Mouse (Mus musculus): ENCODE data around the gene Gnaq.
"Not testable (repeated sequence)": the region's sequence is repeated elsewhere in the genome, so short reads cannot be mapped to it uniquely, and the experiment has no call there.

Gene Gnaq

GRCm38 (mm10) chr19:16142990-16143389, 10.4 kb downstream of the Gnaq start:
- no peak for DNase-seq (ENCODE audit: low spot score in 2 of 2)

- DNase-seq (ENCODE audit: low spot score in 2 of 2), result no peak
Observed at GRCm38 (mm10) chr19:16147446-16147845, 14.8 kb downstream of the Gnaq start.

GRCm38 (mm10) chr19:16149094-16149493, 16.5 kb downstream of the Gnaq start:
- DNase-seq (ENCODE audit: low spot score in 2 of 2), result no peak

- DNase-seq (ENCODE audit: low spot score in 2 of 2), result no peak
Observed at GRCm38 (mm10) chr19:16150328-16150727, 17.7 kb downstream of the Gnaq start.

- no peak for DNase-seq (ENCODE audit: low spot score in 2 of 2)
Observed at GRCm38 (mm10) chr19:16153851-16154250, 21.2 kb downstream of the Gnaq start.

GRCm38 (mm10) chr19:16154480-16154879, 21.8 kb downstream of the Gnaq start:
- DNase-seq (ENCODE audit: low spot score in 2 of 2), result no peak

- DNase-seq (ENCODE audit: low spot score in 2 of 2), result no peak
Observed at GRCm38 (mm10) chr19:16157120-16157519, 24.5 kb downstream of the Gnaq start.

GRCm38 (mm10) chr19:16160759-16161158, 28.1 kb downstream of the Gnaq start:
- DNase-seq (ENCODE audit: low spot score in 2 of 2), result no peak

- no peak for DNase-seq (ENCODE audit: low spot score in 2 of 2)
Observed at GRCm38 (mm10) chr19:16161222-16161621, 28.6 kb downstream of the Gnaq start.

- not testable (repeated sequence) for DNase-seq (ENCODE audit: low spot score in 2 of 2)
Observed at GRCm38 (mm10) chr19:16164396-16164795, 31.8 kb downstream of the Gnaq start.

GRCm38 (mm10) chr19:16167185-16167584, 34.6 kb downstream of the Gnaq start:
- no peak for DNase-seq (ENCODE audit: low spot score in 2 of 2)

- no peak for DNase-seq (ENCODE audit: low spot score in 2 of 2)
Observed at GRCm38 (mm10) chr19:16168192-16168591, 35.6 kb downstream of the Gnaq start.

- DNase-seq (ENCODE audit: low spot score in 2 of 2), result no peak
Observed at GRCm38 (mm10) chr19:16168653-16169198, 36.1 kb downstream of the Gnaq start.

GRCm38 (mm10) chr19:16170724-16171123, 38.1 kb downstream of the Gnaq start:
- DNase-seq (ENCODE audit: low spot score in 2 of 2), result no peak

- DNase-seq (ENCODE audit: low spot score in 2 of 2), result no peak
Observed at GRCm38 (mm10) chr19:16173721-16174120, 41.1 kb downstream of the Gnaq start.

GRCm38 (mm10) chr19:16176426-16176825, 43.8 kb downstream of the Gnaq start:
- no peak for DNase-seq (ENCODE audit: low spot score in 2 of 2)

GRCm38 (mm10) chr19:16177139-16177727, 44.6 kb downstream of the Gnaq start:
- no peak for DNase-seq (ENCODE audit: low spot score in 2 of 2)

- DNase-seq (ENCODE audit: low spot score in 2 of 2), result no peak
Observed at GRCm38 (mm10) chr19:16181258-16181657, 48.6 kb downstream of the Gnaq start.

GRCm38 (mm10) chr19:16181852-16182475, 49.3 kb downstream of the Gnaq start:
- DNase-seq (ENCODE audit: low spot score in 2 of 2), result no peak

- DNase-seq (ENCODE audit: low spot score in 2 of 2), result no peak
Observed at GRCm38 (mm10) chr19:16183592-16184365, 51.1 kb downstream of the Gnaq start.

GRCm38 (mm10) chr19:16186984-16187383, 54.4 kb downstream of the Gnaq start:
- DNase-seq (ENCODE audit: low spot score in 2 of 2), result no peak

GRCm38 (mm10) chr19:16187952-16188351, 55.3 kb downstream of the Gnaq start:
- no peak for DNase-seq (ENCODE audit: low spot score in 2 of 2)
